Mouse (Mus musculus) bone marrow, adult 2 months (tissue): ENCODE data around the gene Polr2e.

Experiments
- CTCF ChIP-seq: fragments of 200-500 bp; IDR thresholded peaks from 2 replicates; pipeline ENCODE4 v1.5.1; 2011; ENCODE audit warnings: low read length, control low read depth; ENCODE audit not compliant: control insufficient read depth, insufficient read depth
- POLR2A ChIP-seq: fragments of 200-500 bp; IDR thresholded peaks from 2 replicates; pipeline ENCODE4 v1.6.1; 2011; ENCODE audit warnings: low read depth, mild to moderate bottlenecking, control low read depth, low read length, borderline replicate concordance; ENCODE audit not compliant: control insufficient read depth

GRCm38 (mm10) chr10:80024229-80025043 lies 15.2 kb downstream of the Polr2e start:
- TF ChIP-seq POLR2A = no peak
- no peak for TF ChIP-seq CTCF
